Mouse (Mus musculus) cerebellum, postnatal 25 days (tissue): Measurements from ENCODE around the gene Aamdc.
A peak's percentile ranks its signal among the peaks of the same experiment; 100 is the strongest.

Experiments used
- DNase-seq, 2 experiments: peaks; one replicate each; pipeline ENCODE4 v3.0.0; 2021; ENCODE audit warnings: mixed read lengths in 2 of 2

The Aamdc gene

DNA sequence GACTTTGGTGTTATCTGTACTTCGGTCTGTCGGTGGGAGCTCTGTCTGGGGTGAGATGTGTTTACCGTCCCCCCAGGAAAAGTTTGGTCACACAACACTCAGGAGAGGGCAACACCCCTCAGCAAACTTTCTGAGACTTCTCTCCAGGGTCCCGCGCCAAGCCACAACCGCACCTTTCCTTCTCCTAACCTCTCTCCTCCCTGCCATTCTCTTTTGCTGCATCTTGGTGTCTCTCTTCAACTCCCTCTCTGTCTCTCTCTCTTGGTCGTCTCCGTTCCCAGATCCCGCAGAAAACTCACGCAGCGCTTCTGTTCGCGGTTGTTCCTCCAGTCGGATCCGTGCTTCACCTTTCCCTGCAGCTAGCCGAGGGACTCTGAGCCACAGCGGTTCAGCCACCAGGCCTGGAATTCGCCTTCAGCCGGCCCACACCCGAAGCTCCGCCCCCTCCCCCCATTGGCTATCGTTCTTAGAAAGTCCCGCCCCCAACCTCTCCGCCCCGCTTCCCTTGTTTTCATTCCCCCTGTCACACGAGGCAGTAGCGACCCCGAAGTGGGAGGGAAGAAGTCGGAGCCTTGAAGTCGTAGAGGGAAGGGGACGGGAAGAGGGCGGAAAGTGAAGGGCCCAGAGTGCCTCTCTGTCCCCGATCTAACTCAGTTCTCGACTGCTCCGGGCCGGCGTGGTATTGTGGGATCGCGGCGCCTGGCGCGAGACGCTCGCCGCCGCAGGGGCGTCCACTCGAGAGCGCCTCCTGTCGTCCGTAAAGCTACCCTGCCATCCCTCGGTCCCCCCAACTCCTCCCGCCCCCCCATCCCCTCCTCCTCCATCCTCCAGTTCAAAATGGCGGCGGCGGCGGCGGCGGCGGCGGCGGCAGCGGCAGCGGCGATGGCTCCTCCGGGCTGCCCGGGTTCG, at the start of gene Aamdc, which contains the start of gene Rsf1:
Aamdc (minus strand) TSS at position 431 of the 909 bp plus-strand sequence.
Rsf1 (plus strand) TSS at position 823 of the 909 bp plus-strand sequence.
- DNase-seq = peak; percentile 94 to 98

DNA sequence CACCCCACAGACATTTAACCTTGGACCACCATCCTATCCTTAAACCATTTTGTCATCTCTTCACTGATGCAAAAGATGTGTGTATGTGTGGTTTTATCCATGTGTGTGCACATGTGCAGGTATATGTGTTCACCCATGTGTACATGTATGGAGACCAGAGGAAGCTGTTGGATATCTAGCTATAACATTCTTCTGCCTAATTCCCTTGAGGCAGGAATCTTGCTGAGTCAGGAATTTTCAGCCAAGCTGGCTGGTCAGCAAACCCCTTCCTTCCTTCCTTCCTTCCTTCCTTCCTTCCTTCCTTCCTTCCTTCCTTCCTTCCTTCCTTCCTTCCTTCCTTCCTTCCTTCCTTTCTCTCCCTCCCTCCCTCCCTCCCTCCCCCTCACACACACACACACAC, 44.1 kb upstream of the Aamdc start:
- no peak for DNase-seq

GRCm38 (mm10) chr7:97622676-97623075, 43.4 kb upstream of the Aamdc start:
- DNase-seq = no peak

DNA sequence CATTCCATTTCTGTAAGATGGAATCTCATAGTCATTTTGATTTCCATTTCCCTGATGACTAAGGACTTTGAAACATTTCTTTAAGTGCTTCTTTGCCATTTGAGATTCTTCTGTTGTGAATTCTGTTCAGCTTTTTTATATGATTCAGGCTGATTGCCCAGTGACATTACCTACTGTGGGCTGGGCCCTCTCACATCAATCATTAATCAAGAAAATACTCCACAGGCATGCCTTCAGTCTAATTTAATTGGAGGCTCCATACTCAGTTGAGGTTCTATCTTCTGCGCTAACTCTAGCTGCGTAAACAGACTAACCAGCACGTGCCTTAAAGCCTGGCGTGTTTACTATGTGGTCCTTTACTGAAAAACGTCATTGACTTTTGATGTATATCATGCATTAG, 42.0 kb upstream of the Aamdc start:
- DNase-seq = no peak

DNA sequence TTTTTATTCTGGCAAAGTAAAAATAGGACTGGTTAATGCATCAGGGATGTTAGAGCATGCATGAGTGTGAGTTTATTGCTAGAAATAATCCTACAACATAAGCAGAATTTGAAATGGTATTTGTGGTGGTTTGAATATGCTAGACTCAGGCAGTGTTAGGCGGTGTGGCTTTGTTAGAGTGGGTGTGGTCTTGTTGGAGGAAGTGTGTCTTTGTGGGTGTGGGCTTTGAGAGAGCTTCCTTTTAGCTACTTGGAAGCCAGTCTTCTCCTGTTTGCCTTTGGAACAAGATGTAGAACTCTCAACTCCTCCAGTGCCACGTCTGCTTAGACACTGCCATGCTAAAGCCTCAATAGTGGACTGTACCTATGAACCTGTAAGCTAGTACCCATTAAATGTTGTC, 19.3 kb upstream of the Aamdc start:
- DNase-seq = no peak

DNA sequence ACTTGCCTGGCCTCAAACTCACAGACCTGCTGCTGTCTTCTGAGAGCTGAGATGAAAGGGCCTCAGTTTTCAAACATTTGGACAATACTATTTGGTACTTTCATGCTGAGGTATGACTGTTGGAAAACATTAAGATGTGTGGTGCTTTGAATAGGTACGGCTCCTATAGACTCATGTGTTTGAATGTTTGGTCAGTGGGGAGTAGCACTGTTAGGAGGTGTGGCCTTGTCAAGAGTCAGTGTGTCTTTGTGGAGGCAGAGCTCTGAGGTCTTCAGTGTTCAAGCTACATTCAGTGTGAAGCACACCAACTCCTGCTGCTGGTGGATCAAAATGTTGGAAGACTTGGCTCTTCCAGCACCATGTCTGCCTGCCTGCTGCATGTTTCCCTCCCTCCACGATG, 14.2 kb upstream of the Aamdc start:
- no peak for DNase-seq

DNA sequence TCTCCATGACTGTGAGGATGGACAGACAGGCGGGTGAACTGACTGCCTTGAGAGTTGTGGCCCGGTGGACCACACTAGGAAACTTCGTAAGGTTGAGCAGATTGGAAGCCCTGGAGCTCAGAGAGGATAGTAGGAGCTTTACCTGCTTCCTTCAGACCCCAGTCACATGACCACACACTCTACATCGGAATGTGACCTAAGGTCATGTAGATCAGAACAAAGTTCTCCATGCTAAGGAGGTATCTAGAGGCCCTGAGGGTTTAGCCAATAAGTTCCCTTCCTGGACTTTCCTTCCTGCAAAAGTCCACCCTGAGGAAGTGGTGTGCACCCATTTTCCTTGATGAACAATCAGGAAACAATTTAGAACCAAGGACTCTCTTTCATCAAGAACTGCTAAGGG, 13.1 kb upstream of the Aamdc start:
- no peak for DNase-seq

DNA sequence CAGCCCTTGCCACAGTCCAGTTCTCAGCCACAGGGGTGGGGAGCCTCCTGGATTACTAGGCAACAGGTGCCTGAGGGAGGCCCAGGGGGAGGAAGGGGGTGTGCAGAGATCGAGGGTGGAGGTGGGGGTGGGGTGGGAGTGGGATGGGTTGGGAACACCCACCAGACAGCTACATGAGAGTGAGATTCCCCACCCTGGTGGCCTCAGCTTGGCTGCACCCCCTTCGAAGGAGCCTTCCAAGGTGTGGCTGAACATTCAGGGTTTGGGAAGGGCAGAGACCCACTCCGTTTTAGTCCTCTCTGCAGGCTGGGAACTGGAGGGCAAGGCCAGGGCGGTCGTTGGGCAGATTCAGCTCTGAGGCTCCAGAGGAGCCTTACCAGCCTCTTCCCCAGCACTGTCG, 12.0 kb upstream of the Aamdc start:
- no peak for DNase-seq

- DNase-seq = no peak
Measured at GRCm38 (mm10) chr7:97590488-97590887, 11.2 kb upstream of the Aamdc start.

- no peak for DNase-seq
Measured at GRCm38 (mm10) chr7:97588506-97588905, 9.2 kb upstream of the Aamdc start.

- DNase-seq = peak; percentile 87 to 89
Measured at GRCm38 (mm10) chr7:97580843-97581214, 1.5 kb upstream of the Aamdc start.

- DNase-seq = no peak
Measured at GRCm38 (mm10) chr7:97579976-97580842, 912 bp upstream of the Aamdc start.

- peak; percentile 14 to 55 for DNase-seq
Measured at GRCm38 (mm10) chr7:97578361-97579066, 783 bp downstream of the Aamdc start.

GRCm38 (mm10) chr7:97570389-97570788, 8.9 kb downstream of the Aamdc start:
- no peak for DNase-seq

DNA sequence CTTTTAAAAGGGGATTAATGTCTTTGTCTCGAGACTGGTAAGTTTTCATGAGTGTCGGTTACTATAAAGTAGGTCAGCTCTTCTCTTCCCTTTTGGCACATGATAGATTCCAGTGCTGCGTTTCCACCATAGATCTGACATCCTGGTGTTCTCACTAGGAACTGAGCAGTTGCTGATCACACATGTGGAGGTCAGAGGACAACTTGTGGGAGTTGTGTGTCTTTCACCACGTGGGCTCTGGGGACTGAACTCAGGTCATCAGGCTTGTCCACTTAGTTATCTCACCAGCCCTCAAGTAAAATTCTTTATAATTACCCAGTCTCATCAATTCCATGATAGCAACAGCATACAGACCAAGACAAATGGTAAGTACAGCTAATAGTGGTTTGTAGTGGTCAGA, 9.9 kb downstream of the Aamdc start:
- no peak for DNase-seq

GRCm38 (mm10) chr7:97563576-97563975, 15.7 kb downstream of the Aamdc start:
- no peak for DNase-seq

- no peak for DNase-seq
Measured at GRCm38 (mm10) chr7:97550673-97551072, 28.6 kb downstream of the Aamdc start.

- no peak for DNase-seq
Measured at GRCm38 (mm10) chr7:97549301-97549700, 30.0 kb downstream of the Aamdc start.

DNA sequence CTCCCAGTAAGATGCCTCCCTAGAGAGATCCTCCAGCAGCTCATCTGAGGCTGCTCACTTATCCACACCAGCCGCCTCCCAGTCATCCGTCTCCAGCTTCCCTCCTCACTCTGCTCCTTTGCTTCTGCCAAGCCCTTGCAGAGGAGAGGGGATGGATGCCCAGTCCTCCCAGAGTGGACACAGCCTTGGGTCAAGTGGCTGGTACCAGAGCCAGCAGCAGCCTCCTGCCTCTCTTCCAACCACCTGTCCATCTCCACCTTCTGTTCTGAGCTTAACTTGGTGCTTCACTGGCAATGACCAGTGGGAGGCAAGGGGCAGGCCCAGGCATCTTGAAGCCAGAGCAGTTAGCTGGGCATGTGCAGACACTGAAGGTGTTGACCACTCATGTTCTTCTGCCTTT, 32.8 kb downstream of the Aamdc start:
- DNase-seq = peak; percentile 51 to 56

DNA sequence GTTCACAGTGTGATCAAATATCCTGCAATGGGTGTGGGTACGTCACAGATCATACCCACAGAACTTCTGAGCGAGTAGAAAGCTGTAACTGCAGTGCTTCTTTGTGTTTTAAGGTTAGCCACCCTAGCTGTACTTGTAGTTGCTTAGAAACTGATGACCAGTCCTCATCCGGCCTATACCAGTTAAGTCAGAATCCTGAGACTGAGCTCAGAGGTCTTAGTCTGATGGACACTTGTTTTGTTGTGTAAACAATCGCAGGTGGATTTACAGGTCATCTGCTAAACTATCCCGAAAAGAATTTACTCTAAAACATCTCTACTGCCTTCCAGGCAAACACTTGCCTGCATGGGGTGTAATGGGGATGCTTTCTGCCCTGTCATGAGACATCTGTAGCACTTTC, 42.7 kb downstream of the Aamdc start:
- no peak for DNase-seq

GRCm38 (mm10) chr7:97535531-97535930, 43.8 kb downstream of the Aamdc start:
- no peak for DNase-seq

GRCm38 (mm10) chr7:97519935-97520334, 59.4 kb downstream of the Aamdc start:
- no peak for DNase-seq

DNA sequence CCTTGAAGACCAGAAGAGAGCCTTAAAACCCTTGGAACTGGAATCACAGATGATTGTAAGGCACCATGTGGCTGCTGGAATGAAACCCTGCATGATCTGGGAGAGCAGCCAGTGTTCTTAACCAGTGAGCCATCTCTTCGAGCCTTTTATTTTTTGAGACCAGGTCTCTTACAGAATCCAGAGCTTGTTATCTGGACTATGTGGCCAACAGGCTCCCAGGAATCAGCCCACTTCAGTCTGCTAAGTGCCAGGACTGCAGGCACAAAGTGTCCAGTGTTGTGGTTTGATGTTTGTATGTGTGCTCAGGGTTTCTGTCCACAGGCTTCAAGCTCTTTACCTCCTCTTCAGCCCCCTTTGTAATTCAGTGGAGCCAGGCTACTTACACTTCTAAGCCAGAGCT, 64.5 kb downstream of the Aamdc start:
- DNase-seq = peak; percentile 48 to 66
